Mouse (Mus musculus): Measurements from ENCODE around the gene Sptb. TPM values are rescaled to one million over a fixed set of nuclear protein-coding genes. Genes with fewer than 3 reads are reported as not detected.

Sptb gene
- polyA plus RNA-seq, 1 experiment: 0.42 TPM

DNA sequence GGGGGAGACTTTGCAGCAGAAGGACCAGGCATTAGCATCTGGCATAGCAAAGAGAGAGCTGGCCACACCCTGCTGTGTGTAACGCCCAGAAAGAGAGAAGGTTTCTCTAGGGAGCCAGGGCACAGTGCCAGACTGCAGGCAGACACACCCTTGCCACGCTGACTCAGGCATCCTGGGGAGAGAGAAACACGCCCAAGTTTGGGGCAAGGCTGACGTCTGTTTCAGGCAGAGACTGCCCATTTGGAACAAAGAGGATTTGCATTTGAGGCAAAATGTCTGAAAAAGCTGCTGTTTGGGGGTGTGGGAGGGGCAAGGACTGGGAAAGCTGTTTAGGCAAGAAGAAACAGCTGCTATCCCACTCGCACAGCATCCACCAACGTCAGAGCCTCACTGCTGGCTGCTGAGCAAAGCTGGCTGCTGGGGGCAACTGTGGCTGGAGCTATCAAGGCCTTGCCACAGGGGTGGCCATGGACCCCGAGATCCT, 116.5 kb downstream of the Sptb start:
- TF ChIP-seq USF1 (IDR thresholded peaks at IDR 0.05; ENCODE audit: low read depth): no peak
- no peak for TF ChIP-seq TCF12 (IDR thresholded peaks at IDR 0.05; ENCODE audit: insufficient read depth, poor library complexity, severe bottlenecking)
- peak; percentile 69 for TF ChIP-seq SRF (IDR thresholded peaks at IDR 0.05; ENCODE audit: control insufficient read depth, insufficient read length, low read depth)
- TF ChIP-seq MAX (IDR thresholded peaks at IDR 0.05; ENCODE audit: low read depth): peak; percentile 27
- TF ChIP-seq POLR2AphosphoS2 (IDR thresholded peaks at IDR 0.05; ENCODE audit: insufficient read length, low read depth): peak; percentile 54
- no peak for TF ChIP-seq REST (IDR thresholded peaks at IDR 0.05; ENCODE audit: insufficient read depth, insufficient read length)
- peak in 2 of 3 experiments; percentile 65 to 74 for TF ChIP-seq MYOD1 (IDR thresholded peaks at IDR 0.05; ENCODE audit: control insufficient read depth in 1 of 3, insufficient read length in 2 of 3, low read depth in 2 of 3)
- peak in 1 of 3 experiments; percentile 28 for TF ChIP-seq MYOG (IDR thresholded peaks at IDR 0.05; ENCODE audit: control insufficient read depth in 1 of 3, insufficient read depth in 1 of 3, insufficient read length in 2 of 3, low read depth in 2 of 3)
- TF ChIP-seq E2F4 (IDR thresholded peaks at IDR 0.05; ENCODE audit: insufficient read depth): no peak
- TF ChIP-seq POLR2A (IDR thresholded peaks at IDR 0.05; ENCODE audit: insufficient read length, low read depth): peak; percentile 83
- TF ChIP-seq CEBPB (IDR thresholded peaks at IDR 0.05; ENCODE audit: insufficient read depth, poor library complexity, severe bottlenecking): 0 out of 2 replicates have a peak, but pooled peaks have one; percentile 6
- no peak for TF ChIP-seq TCF3 (IDR thresholded peaks at IDR 0.05; ENCODE audit: insufficient read length, low read depth)
- Histone ChIP-seq H3ac (ENCODE audit: control insufficient read depth, insufficient read length) (no peak overlapping the region), H3K36me3 (ENCODE audit: control insufficient read depth, insufficient read depth) (no peaks in the 10 kb centered on the region), H3K27me3 (ENCODE audit: control insufficient read depth, insufficient read depth, insufficient read length) (no peaks in the 10 kb centered on the region), H3K4me3 (peak overlapping the region; percentile 4), H3K4me2 (ENCODE audit: low read depth) (peak overlapping the region; percentile 80), H3K79me2 (ENCODE audit: control insufficient read depth, insufficient read depth) (no peaks in the 10 kb centered on the region)

- Histone ChIP-seq H3K4me3 (no peak overlapping the region), H3ac (ENCODE audit: control insufficient read depth, insufficient read length) (no peak overlapping the region), H3K27me3 (ENCODE audit: control insufficient read depth, insufficient read depth, insufficient read length) (no peaks in the 10 kb centered on the region), H3K36me3 (ENCODE audit: control insufficient read depth, insufficient read depth) (no peaks in the 10 kb centered on the region), H3K79me2 (ENCODE audit: control insufficient read depth, insufficient read depth) (no peaks in the 10 kb centered on the region), H3K4me2 (ENCODE audit: low read depth) (peak overlapping the region; percentile 53)
- TF ChIP-seq POLR2AphosphoS2 (IDR thresholded peaks at IDR 0.05; ENCODE audit: insufficient read length, low read depth) (no peak), MAX (IDR thresholded peaks at IDR 0.05; ENCODE audit: low read depth) (no peak), REST (IDR thresholded peaks at IDR 0.05; ENCODE audit: insufficient read depth, insufficient read length) (no peak), TCF3 (IDR thresholded peaks at IDR 0.05; ENCODE audit: insufficient read length, low read depth) (no peak), POLR2A (IDR thresholded peaks at IDR 0.05; ENCODE audit: insufficient read length, low read depth) (no peak), E2F4 (IDR thresholded peaks at IDR 0.05; ENCODE audit: insufficient read depth) (no peak), USF1 (IDR thresholded peaks at IDR 0.05; ENCODE audit: low read depth) (no peak), MYOD1 (IDR thresholded peaks at IDR 0.05; ENCODE audit: control insufficient read depth in 1 of 3, insufficient read length in 2 of 3, low read depth in 2 of 3) (no peak), MYOG (IDR thresholded peaks at IDR 0.05; ENCODE audit: control insufficient read depth in 1 of 3, insufficient read depth in 1 of 3, insufficient read length in 2 of 3, low read depth in 2 of 3) (no peak), CEBPB (IDR thresholded peaks at IDR 0.05; ENCODE audit: insufficient read depth, poor library complexity, severe bottlenecking) (no peak), TCF12 (IDR thresholded peaks at IDR 0.05; ENCODE audit: insufficient read depth, poor library complexity, severe bottlenecking) (no peak), SRF (IDR thresholded peaks at IDR 0.05; ENCODE audit: control insufficient read depth, insufficient read length, low read depth) (no peak)
These were observed 117.1 kb downstream of the Sptb start for GRCm38 (mm10) chr12:76593254-76593653.

DNA sequence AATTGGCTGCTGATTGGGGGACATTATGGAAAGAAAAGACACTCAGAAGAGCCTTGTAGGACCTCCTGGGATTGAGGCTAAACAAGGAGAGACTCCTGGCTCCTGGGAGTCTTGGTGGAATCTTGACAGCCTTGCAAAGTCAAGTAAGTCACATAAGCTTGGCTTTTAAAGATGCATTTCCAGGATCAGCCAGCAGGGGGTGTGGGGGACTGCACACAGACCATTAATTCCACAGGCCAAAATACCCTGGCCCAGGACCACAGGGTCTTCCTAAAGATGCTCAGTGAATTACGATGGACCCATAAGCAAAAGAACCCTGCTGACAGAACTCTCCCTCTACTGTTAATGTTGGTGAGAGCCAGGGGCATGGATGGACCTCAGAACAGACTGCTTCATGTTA, 118.1 kb downstream of the Sptb start:
- H3K4me2 ChIP-seq (ENCODE audit: low read depth): no peak overlapping the region
- H3K36me3 ChIP-seq (ENCODE audit: control insufficient read depth, insufficient read depth): no peaks in the 10 kb centered on the region
- H3K79me2 ChIP-seq (ENCODE audit: control insufficient read depth, insufficient read depth): no peaks in the 10 kb centered on the region
- no peaks in the 10 kb centered on the region for H3K27me3 ChIP-seq (ENCODE audit: control insufficient read depth, insufficient read depth, insufficient read length)
- no peak for TF ChIP-seq SRF (IDR thresholded peaks at IDR 0.05; ENCODE audit: control insufficient read depth, insufficient read length, low read depth)
- no peak for TF ChIP-seq TCF3 (IDR thresholded peaks at IDR 0.05; ENCODE audit: insufficient read length, low read depth)
- no peak for TF ChIP-seq USF1 (IDR thresholded peaks at IDR 0.05; ENCODE audit: low read depth)
- no peak for TF ChIP-seq MYOG (IDR thresholded peaks at IDR 0.05; ENCODE audit: control insufficient read depth in 1 of 3, insufficient read depth in 1 of 3, insufficient read length in 2 of 3, low read depth in 2 of 3)
- no peak for TF ChIP-seq REST (IDR thresholded peaks at IDR 0.05; ENCODE audit: insufficient read depth, insufficient read length)
- TF ChIP-seq E2F4 (IDR thresholded peaks at IDR 0.05; ENCODE audit: insufficient read depth): no peak
- no peak for TF ChIP-seq TCF12 (IDR thresholded peaks at IDR 0.05; ENCODE audit: insufficient read depth, poor library complexity, severe bottlenecking)
- no peak for TF ChIP-seq POLR2AphosphoS2 (IDR thresholded peaks at IDR 0.05; ENCODE audit: insufficient read length, low read depth)
- no peak for TF ChIP-seq CEBPB (IDR thresholded peaks at IDR 0.05; ENCODE audit: insufficient read depth, poor library complexity, severe bottlenecking)
- TF ChIP-seq MYOD1 (IDR thresholded peaks at IDR 0.05; ENCODE audit: control insufficient read depth in 1 of 3, insufficient read length in 2 of 3, low read depth in 2 of 3): no peak
- no peak for TF ChIP-seq MAX (IDR thresholded peaks at IDR 0.05; ENCODE audit: low read depth)
- no peak for TF ChIP-seq POLR2A (IDR thresholded peaks at IDR 0.05; ENCODE audit: insufficient read length, low read depth)
- H3K4me3 ChIP-seq: no peak overlapping the region
- no peak overlapping the region for H3ac ChIP-seq (ENCODE audit: control insufficient read depth, insufficient read length)

DNA sequence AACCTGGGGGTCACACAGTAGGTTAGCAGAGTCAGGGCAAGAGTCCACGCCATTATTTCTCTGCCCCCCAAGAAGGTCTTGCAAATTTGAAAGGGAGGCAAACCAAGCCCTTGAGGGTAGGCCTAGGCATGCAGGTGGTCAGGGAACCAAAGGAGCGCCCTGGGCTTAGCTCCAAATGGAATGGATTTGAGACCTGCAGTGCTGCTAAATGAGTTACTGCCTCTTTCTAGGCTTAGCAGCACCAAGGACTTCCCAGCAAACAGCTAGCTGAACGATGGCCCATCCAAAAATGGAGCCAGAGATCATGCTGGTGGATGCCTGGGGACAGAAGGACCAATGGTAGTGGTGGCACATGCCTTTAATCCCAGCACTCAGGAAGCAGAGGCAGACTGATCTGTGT, 119.3 kb downstream of the Sptb start:
- Histone ChIP-seq H3K27me3 (ENCODE audit: control insufficient read depth, insufficient read depth, insufficient read length) (no peaks in the 10 kb centered on the region), H3ac (ENCODE audit: control insufficient read depth, insufficient read length) (no peak overlapping the region), H3K79me2 (ENCODE audit: control insufficient read depth, insufficient read depth) (no peaks in the 10 kb centered on the region), H3K4me2 (ENCODE audit: low read depth) (no peak overlapping the region), H3K36me3 (ENCODE audit: control insufficient read depth, insufficient read depth) (no peaks in the 10 kb centered on the region), H3K4me3 (no peak overlapping the region)
- TF ChIP-seq E2F4 (IDR thresholded peaks at IDR 0.05; ENCODE audit: insufficient read depth) (no peak), MYOG (IDR thresholded peaks at IDR 0.05; ENCODE audit: control insufficient read depth in 1 of 3, insufficient read depth in 1 of 3, insufficient read length in 2 of 3, low read depth in 2 of 3) (no peak), SRF (IDR thresholded peaks at IDR 0.05; ENCODE audit: control insufficient read depth, insufficient read length, low read depth) (no peak)
